In genomic region chr3:142710360-142711007, GRCm38 (mm10) we compare ENCODE assay signal across 9 mouse cellular contexts. TPM values are rescaled to one million over a fixed set of nuclear protein-coding genes. Genes with fewer than 3 reads are reported as not detected.
DNase-seq lines count a peak whose midpoint lies in the region; ATAC-seq and TF ChIP-seq lines count a peak whose summit lies in the region.
"Had no signal": no experiment of that assay in that cellular context is flagged by ENCODE, and none has a peak within 500 bp of the region (broad histone marks: within the 10 kb centered on the region; RNA-seq: fewer than 3 reads in every experiment).

No protein-coding gene starts in this region.

- peaks cover 8% of the 10 kb centered on the region; the same call in 1 of the 2 replicates for H3K9me3 ChIP-seq in embryonic facial prominence, embryonic 10.5 days
- no peaks in the 10 kb centered on the region for H3K9me3 ChIP-seq in stomach, postnatal 0 days (ENCODE audit: control insufficient read depth, low read length)
- H3K9me3 ChIP-seq: liver, embryonic 13.5 days had no signal

- H3K4me2 ChIP-seq in stomach, postnatal 0 days (replicated peaks; ENCODE audit: low read depth): no peak overlapping the region
- H3K4me2 ChIP-seq: liver, embryonic 13.5 days had no signal

- H3K9ac ChIP-seq in stomach, postnatal 0 days (ENCODE audit: low read length): no peak overlapping the region
- H3K9ac ChIP-seq: liver, embryonic 13.5 days had no signal

- H3K27ac ChIP-seq in embryonic facial prominence, embryonic 10.5 days (replicated peaks): no peak overlapping the region
- H3K27ac ChIP-seq in stomach, postnatal 0 days (replicated peaks): no peak overlapping the region
- H3K27ac ChIP-seq: liver, embryonic 13.5 days had no signal

- no peak overlapping the region for H3K4me3 ChIP-seq in embryonic facial prominence, embryonic 10.5 days
- no peak overlapping the region for H3K4me3 ChIP-seq in stomach, postnatal 0 days (ENCODE audit: low read depth, low read length)
- H3K4me3 ChIP-seq: liver, embryonic 13.5 days had no signal

- 31% methylated on average over 10 of the region's 10 CpGs for WGBS in embryonic facial prominence, embryonic 10.5 days
- 11% methylated on average over 10 of the region's 10 CpGs for WGBS in stomach, postnatal 0 days

- H3K36me3 ChIP-seq in embryonic facial prominence, embryonic 10.5 days (replicated peaks): peaks cover 15% of the 10 kb centered on the region
- no peaks in the 10 kb centered on the region for H3K36me3 ChIP-seq in stomach, postnatal 0 days (ENCODE audit: control insufficient read depth, insufficient read depth, low read length)

- DNase-seq in gastrocnemius, postnatal 10 days: peak; percentile 50
- DNase-seq in gastrocnemius, postnatal 4 days (ENCODE audit: low spot score in 2 of 2): no peak
- DNase-seq in NIH3T3 (ENCODE audit: low read depth): peak; percentile 61
- peak; percentile 51 for DNase-seq in embryonic facial prominence, embryonic 10.5 days (ENCODE audit: low spot score)
- DNase-seq in heart, postnatal 4 days: peak; percentile 69
- peak; percentile 11 to 24 for DNase-seq in layer of hippocampus, adult 8-10 months (ENCODE audit: low spot score in 2 of 2)
- DNase-seq in stomach, postnatal 0 days (ENCODE audit: low spot score): peak; percentile 74
- DNase-seq: liver, embryonic 13.5 days had no signal

- peak; percentile 83 for TF ChIP-seq CTCF in stomach, postnatal 0 days (IDR thresholded peaks at IDR 0.05; ENCODE audit: low read depth)

- no peaks in the 10 kb centered on the region for H3K4me1 ChIP-seq in embryonic facial prominence, embryonic 10.5 days
- no peaks in the 10 kb centered on the region for H3K4me1 ChIP-seq in stomach, postnatal 0 days (replicated peaks; ENCODE audit: control insufficient read depth, insufficient read depth)

- H3K27me3 ChIP-seq in embryonic facial prominence, embryonic 10.5 days (replicated peaks; ENCODE audit: low read depth, poor library complexity, severe bottlenecking): no peaks in the 10 kb centered on the region
- H3K27me3 ChIP-seq in stomach, postnatal 0 days (ENCODE audit: control insufficient read depth, insufficient read depth, low read length): no peaks in the 10 kb centered on the region
- H3K27me3 ChIP-seq: liver, embryonic 13.5 days had no signal

- ATAC-seq in megakaryocyte progenitor cell, adult 5-6 weeks (replicated peaks; ENCODE audit: poor library complexity): peak; percentile 91
- ATAC-seq in stomach, postnatal 0 days (ENCODE audit: low FRiP score, low TSS enrichment): peak; percentile 56; the same call in 1 of the 2 replicates

- no peak for TF ChIP-seq EP300 in stomach, postnatal 0 days (optimal IDR thresholded peaks at IDR 0.05)

RNA-seq across cellular contexts. Expression of gene Kyat3, which starts 9.6 kb away (rescaled TPM):
- total RNA-seq in gastrocnemius, postnatal 10 days (2021): 1 to 10 TPM; 2.6 to 4.2 TPM
- total RNA-seq in gastrocnemius, postnatal 4 days (2021): 1 to 10 TPM; 4.6 to 5.1 TPM
- 11.8 and 14.1 TPM in 2 replicates for polyA plus RNA-seq in embryonic facial prominence, embryonic 10.5 days (2016; fragmentation: Nextera tagmentation; extraction: Ambion mirVana)
- total RNA-seq in heart, postnatal 4 days (2021): 1 to 10 TPM; 5.7 to 6.1 TPM
- total RNA-seq in layer of hippocampus, adult 8-10 months (2022): 1 to 10 TPM; 5.5 to 8.6 (median 6.3) TPM
- total RNA-seq in megakaryocyte progenitor cell, adult 5-6 weeks (2015): 21.5 and 32.4 TPM in 2 replicates
- total RNA-seq in megakaryocyte progenitor cell, adult 5-6 weeks (2017): 33.1 and 37.1 TPM in 2 replicates
- polyA plus RNA-seq in stomach, postnatal 0 days (2015; fragmentation: Nextera tagmentation; extraction: Ambion mirVana): 11.0 and 11.8 TPM in 2 replicates

RNA-seq across cellular contexts. Expression of gene Gtf2b, which starts 54.4 kb away (rescaled TPM):
- 10 to 100 TPM; 18.2 to 18.8 TPM for total RNA-seq in gastrocnemius, postnatal 10 days (2021)
- 10 to 100 TPM; 24.2 to 26.7 TPM for total RNA-seq in gastrocnemius, postnatal 4 days (2021)
- 91.6 and 91.8 TPM in 2 replicates for polyA plus RNA-seq in embryonic facial prominence, embryonic 10.5 days (2016; fragmentation: Nextera tagmentation; extraction: Ambion mirVana)
- 10 to 100 TPM; 37.5 to 39.1 TPM for total RNA-seq in heart, postnatal 4 days (2021)
- 10 to 100 TPM; 38.3 to 41.4 (median 39.4) TPM for total RNA-seq in layer of hippocampus, adult 8-10 months (2022)
- total RNA-seq in megakaryocyte progenitor cell, adult 5-6 weeks (2015): 95.6 and 98.0 TPM in 2 replicates
- 142 and 154 TPM in 2 replicates for total RNA-seq in megakaryocyte progenitor cell, adult 5-6 weeks (2017)
- 52.8 and 54.5 TPM in 2 replicates for polyA plus RNA-seq in stomach, postnatal 0 days (2015; fragmentation: Nextera tagmentation; extraction: Ambion mirVana)

Comparison
In these comparisons a context has a peak if more than half of its experiments do, and no peak if none do; other contexts are left out.
1. DNase-seq: peak in gastrocnemius, postnatal 10 days (single experiment), NIH3T3 (single experiment), embryonic facial prominence, embryonic 10.5 days (single experiment), heart, postnatal 4 days (single experiment), layer of hippocampus, adult 8-10 months (2 of 2) and stomach, postnatal 0 days (single experiment); none in gastrocnemius, postnatal 4 days (0 of 2).